Mouse (Mus musculus) hindbrain, embryonic 16.5 days (tissue): ENCODE measurements around the gene Eva1a. TPM values are rescaled to one million over a fixed set of nuclear protein-coding genes. Genes with fewer than 3 reads are reported as not detected.

ENCODE experiments used
- ATAC-seq: fragments of 200-750 bp; cut with Nextera tagmentation; 2 replicates; pipeline ENCODE4 v1.8.0; 2017; ENCODE audit warnings: moderate TSS enrichment, moderate library complexity
- H3K27ac ChIP-seq: fragments of 300-500 bp; sonication (generic); 2 replicates; pipeline ENCODE4 v1.5.1; 2014; ENCODE audit warnings: low read depth, mild to moderate bottlenecking, control low read depth, low read length, moderate library complexity
- H3K27me3 ChIP-seq: fragments of 300-500 bp; sonication (generic); replicated peaks from 2 replicates; pipeline ENCODE4 v1.6.1; 2014; ENCODE audit warnings: low read length; ENCODE audit not compliant: control insufficient read depth, insufficient read depth
- H3K36me3 ChIP-seq: fragments of 300-500 bp; sonication (generic); 2 replicates; pipeline ENCODE4 v1.6.1; 2014; ENCODE audit warnings: mild to moderate bottlenecking, low read length, moderate library complexity, mixed read lengths; ENCODE audit not compliant: control insufficient read depth, insufficient read depth
- H3K4me1 ChIP-seq: fragments of 300-500 bp; sonication (generic); 2 replicates; pipeline ENCODE4 v1.6.1; 2014; ENCODE audit warnings: low read depth, low read length; ENCODE audit not compliant: control insufficient read depth, insufficient read depth
- H3K4me2 ChIP-seq: fragments of 300-500 bp; sonication (generic); 2 replicates; pipeline ENCODE4 v1.6.1; 2014; ENCODE audit warnings: mild to moderate bottlenecking, low read length, control low read depth, moderate library complexity
- H3K4me3 ChIP-seq: fragments of 300-500 bp; sonication (generic); 2 replicates; pipeline ENCODE4 v1.5.1; 2014; ENCODE audit warnings: mild to moderate bottlenecking, low read length, control low read depth, moderate library complexity
- H3K9ac ChIP-seq: fragments of 300-500 bp; sonication (generic); 2 replicates; pipeline ENCODE4 v1.6.1; 2014; ENCODE audit warnings: low read depth, mild to moderate bottlenecking, control low read depth, low read length, moderate library complexity
- H3K9me3 ChIP-seq: fragments of 300-500 bp; sonication (generic); 2 replicates; pipeline ENCODE4 v1.6.1; 2014; ENCODE audit warnings: mild to moderate bottlenecking, low read length, moderate library complexity; ENCODE audit not compliant: control insufficient read depth
- WGBS: fragments of 180-500 bp; shearing (Covaris S2); extraction: QIAGEN DNeasy Blood & Tissue Kit; methylation state at CpG from one replicate; pipeline ENCODE4 v1.1.7; 2014; 5-methylcytosine and 5-hydroxymethylcytosine counted together
- polyA plus RNA-seq: library from polyadenylated mRNA; unstranded; fragments of >200 nt; fragmentation: Nextera tagmentation; extraction: Ambion mirVana; gene quantifications from 2 replicates; pipeline ENCODE4 v1.2.1, GENCODE M21; 2015

Eva1a gene
- polyA plus RNA-seq, 1 experiment from 2014 or later: 1.3 TPM

GRCm38 (mm10) chr6:82054854-82055253 is 14.0 kb downstream of the Eva1a start:
- H3K4me1 ChIP-seq: no peaks in the 10 kb centered on the region
- WGBS: 82% methylated on average over 7 of the region's 7 CpGs
- no peak for ATAC-seq

GRCm38 (mm10) chr6:82059896-82060295 is 19.1 kb downstream of the Eva1a start:
- H3K4me1 ChIP-seq: no peaks in the 10 kb centered on the region
- no peak for ATAC-seq
- 75% methylated on average over 7 of the region's 7 CpGs for WGBS
- no peaks in the 10 kb centered on the region for H3K9me3 ChIP-seq
- H3K36me3 ChIP-seq: no peaks in the 10 kb centered on the region
- no peak overlapping the region for H3K4me3 ChIP-seq
- H3K27ac ChIP-seq: no peak overlapping the region
- no peak overlapping the region for H3K9ac ChIP-seq
- no peaks in the 10 kb centered on the region for H3K27me3 ChIP-seq
- no peak overlapping the region for H3K4me2 ChIP-seq

More at GRCm38 (mm10) chr6:82054854-82055253, 14.0 kb downstream of the Eva1a start:
- no peaks in the 10 kb centered on the region for H3K27me3 ChIP-seq
- H3K4me3 ChIP-seq: no peak overlapping the region
- H3K27ac ChIP-seq: no peak overlapping the region
- no peak overlapping the region for H3K9ac ChIP-seq
- no peak overlapping the region for H3K4me2 ChIP-seq
- H3K36me3 ChIP-seq: no peaks in the 10 kb centered on the region
- H3K9me3 ChIP-seq: no peaks in the 10 kb centered on the region

- Histone ChIP-seq H3K9me3 (no peaks in the 10 kb centered on the region), H3K36me3 (no peaks in the 10 kb centered on the region), H3K27me3 (no peaks in the 10 kb centered on the region), H3K4me2 (no peak overlapping the region), H3K9ac (no peak overlapping the region), H3K27ac (no peak overlapping the region), H3K4me3 (no peak overlapping the region), H3K4me1 (no peaks in the 10 kb centered on the region)
- no peak for ATAC-seq
- WGBS: 89% methylated on average over 5 of the region's 5 CpGs
These were observed 24.4 kb downstream of the Eva1a start for GRCm38 (mm10) chr6:82065230-82065629.

- Histone ChIP-seq H3K27me3 (no peaks in the 10 kb centered on the region), H3K36me3 (no peaks in the 10 kb centered on the region), H3K4me1 (no peaks in the 10 kb centered on the region), H3K4me2 (no peak overlapping the region), H3K27ac (no peak overlapping the region), H3K4me3 (no peak overlapping the region), H3K9me3 (no peaks in the 10 kb centered on the region), H3K9ac (no peak overlapping the region)
- no peak for ATAC-seq
- WGBS: 90% methylated on average over 8 of the region's 8 CpGs
These were observed 25.8 kb downstream of the Eva1a start for GRCm38 (mm10) chr6:82066515-82067081.

- H3K4me3 ChIP-seq: no peak overlapping the region
- no peak overlapping the region for H3K27ac ChIP-seq
- H3K4me2 ChIP-seq: no peak overlapping the region
- no peaks in the 10 kb centered on the region for H3K27me3 ChIP-seq
- H3K4me1 ChIP-seq: no peaks in the 10 kb centered on the region
- no peak for ATAC-seq
- H3K36me3 ChIP-seq: no peaks in the 10 kb centered on the region
- no peaks in the 10 kb centered on the region; the same call in 1 of the 2 replicates for H3K9me3 ChIP-seq
- WGBS: 76% methylated on average over 6 of the region's 6 CpGs
- no peak overlapping the region for H3K9ac ChIP-seq
These were observed 29.6 kb downstream of the Eva1a start for GRCm38 (mm10) chr6:82070459-82070858.

- no peak overlapping the region for H3K4me2 ChIP-seq
- no peak overlapping the region for H3K4me3 ChIP-seq
- WGBS: 97% methylated on average over 2 of the region's 2 CpGs
- no peaks in the 10 kb centered on the region for H3K27me3 ChIP-seq
- H3K36me3 ChIP-seq: no peaks in the 10 kb centered on the region
- no peaks in the 10 kb centered on the region; the same call in 1 of the 2 replicates for H3K9me3 ChIP-seq
- no peak overlapping the region for H3K9ac ChIP-seq
- no peak for ATAC-seq
- no peak overlapping the region for H3K27ac ChIP-seq
- H3K4me1 ChIP-seq: no peaks in the 10 kb centered on the region
These were observed 32.2 kb downstream of the Eva1a start for GRCm38 (mm10) chr6:82073011-82073410.

GRCm38 (mm10) chr6:82073567-82073966 is 32.7 kb downstream of the Eva1a start:
- Histone ChIP-seq H3K9me3 (no peaks in the 10 kb centered on the region; the same call in 1 of the 2 replicates), H3K9ac (no peak overlapping the region), H3K4me1 (no peaks in the 10 kb centered on the region), H3K4me2 (no peak overlapping the region), H3K4me3 (no peak overlapping the region), H3K27ac (no peak overlapping the region), H3K27me3 (no peaks in the 10 kb centered on the region), H3K36me3 (no peaks in the 10 kb centered on the region)
- ATAC-seq: no peak
- 85% methylated on average over 3 of the region's 3 CpGs for WGBS

GRCm38 (mm10) chr6:82076364-82076763 is 35.5 kb downstream of the Eva1a start:
- no peaks in the 10 kb centered on the region for H3K36me3 ChIP-seq
- no peak for ATAC-seq
- no peaks in the 10 kb centered on the region for H3K27me3 ChIP-seq
- H3K4me2 ChIP-seq: no peak overlapping the region
- H3K27ac ChIP-seq: no peak overlapping the region
- H3K4me3 ChIP-seq: no peak overlapping the region
- no peaks in the 10 kb centered on the region; the same call in 1 of the 2 replicates for H3K9me3 ChIP-seq
- no peak overlapping the region for H3K9ac ChIP-seq
- WGBS: 71% methylated on average over 4 of the region's 4 CpGs
- no peaks in the 10 kb centered on the region for H3K4me1 ChIP-seq

GRCm38 (mm10) chr6:82078875-82079274 is 38.0 kb downstream of the Eva1a start:
- 93% methylated on average over 4 of the region's 4 CpGs for whole genome bisulfite sequencing

More at GRCm38 (mm10) chr6:82078875-82079274, 38.0 kb downstream of the Eva1a start:
- no peaks in the 10 kb centered on the region for H3K4me1 ChIP-seq
- H3K27ac ChIP-seq: no peak overlapping the region
- no peaks in the 10 kb centered on the region for H3K27me3 ChIP-seq
- H3K9ac ChIP-seq: no peak overlapping the region
- no peak overlapping the region for H3K4me3 ChIP-seq
- H3K4me2 ChIP-seq: no peak overlapping the region
- no peaks in the 10 kb centered on the region for H3K36me3 ChIP-seq
- ATAC-seq: no peak
- no peaks in the 10 kb centered on the region; the same call in 1 of the 2 replicates for H3K9me3 ChIP-seq
